13 mouse cellular contexts compared by ENCODE assay signal in the genomic region with DNA sequence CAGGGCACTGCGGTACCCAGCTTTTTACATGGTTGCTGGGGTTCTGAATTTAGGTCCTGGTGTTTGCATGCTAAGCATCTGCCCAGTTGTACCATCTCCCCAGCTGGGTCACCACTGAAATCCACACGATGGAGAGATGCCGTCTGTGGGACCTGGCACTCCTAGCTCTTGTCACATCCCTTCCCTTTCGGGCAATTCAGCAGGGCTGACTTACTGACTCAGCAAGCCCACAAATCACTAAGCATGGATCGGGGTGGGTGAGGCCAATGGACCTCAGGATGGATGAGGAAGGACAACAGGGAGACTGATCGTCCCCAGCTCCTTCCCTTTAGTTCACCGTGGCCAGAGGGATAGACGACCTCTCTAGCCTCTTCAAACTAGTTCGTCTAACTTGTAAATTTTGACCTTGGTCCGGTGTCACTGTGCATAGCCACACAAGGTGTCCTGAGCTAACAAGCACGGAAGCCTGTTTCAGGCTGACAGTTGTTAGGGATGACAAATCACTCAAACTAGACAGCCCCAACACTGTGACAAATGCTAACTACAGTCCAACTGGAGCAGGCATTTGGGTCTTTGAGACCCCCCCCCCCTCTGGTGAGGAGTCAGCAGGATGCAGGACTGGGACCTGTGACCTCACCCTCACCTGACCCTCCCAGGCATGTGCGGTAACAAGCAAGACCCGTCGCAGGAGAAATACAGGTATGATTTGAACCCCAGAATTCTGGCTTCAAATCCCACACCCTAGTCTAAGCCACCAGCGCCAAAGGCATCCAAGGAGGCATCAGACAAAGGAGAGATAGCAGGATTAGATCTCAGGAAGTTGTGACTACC. TPM values are rescaled to one million over a fixed set of nuclear protein-coding genes. Genes with fewer than 3 reads are reported as not detected.
DNase-seq lines count a peak whose midpoint lies in the region; ATAC-seq and TF ChIP-seq lines count a peak whose summit lies in the region.
"Had no signal": no experiment of that assay in that cellular context is flagged by ENCODE, and none has a peak within 500 bp of the region (broad histone marks: within the 10 kb centered on the region; RNA-seq: fewer than 3 reads in every experiment).

No protein-coding gene starts in this region.

- WGBS in embryonic facial prominence, embryonic 14.5 days: 82% methylated on average over 15 of the region's 15 CpGs
- WGBS in embryonic facial prominence, embryonic 10.5 days: 85% methylated on average over 15 of the region's 15 CpGs
- 79% methylated on average over 15 of the region's 15 CpGs for WGBS in stomach, embryonic 16.5 days
- WGBS in stomach, postnatal 0 days: 79% methylated on average over 15 of the region's 15 CpGs

- no peak overlapping the region for H3K4me3 ChIP-seq in embryonic facial prominence, embryonic 14.5 days (ENCODE audit: low read depth, low read length)
- no peak overlapping the region for H3K4me3 ChIP-seq in embryonic facial prominence, embryonic 10.5 days
- H3K4me3 ChIP-seq in layer of hippocampus, adult 2 months: peak overlapping the region; percentile 44
- H3K4me3 ChIP-seq in stomach, embryonic 16.5 days (replicated peaks; ENCODE audit: low read length): no peak overlapping the region
- no peak overlapping the region for H3K4me3 ChIP-seq in stomach, postnatal 0 days (ENCODE audit: low read depth, low read length)
- H3K4me3 ChIP-seq: limb, embryonic 15.5 days; myocyte had no signal

- no peaks in the 10 kb centered on the region for H3K36me3 ChIP-seq in embryonic facial prominence, embryonic 14.5 days (ENCODE audit: control insufficient read depth, insufficient read depth, low read length)
- no peaks in the 10 kb centered on the region for H3K36me3 ChIP-seq in embryonic facial prominence, embryonic 10.5 days (replicated peaks)
- H3K36me3 ChIP-seq in stomach, embryonic 16.5 days (ENCODE audit: control insufficient read depth, insufficient read depth, low read length): no peaks in the 10 kb centered on the region
- H3K36me3 ChIP-seq in stomach, postnatal 0 days (ENCODE audit: control insufficient read depth, insufficient read depth, low read length): no peaks in the 10 kb centered on the region
- H3K36me3 ChIP-seq: forebrain, embryonic 10.5 days; G1E; kidney, embryonic 15.5 days; limb, embryonic 15.5 days had no signal

- H3K27me3 ChIP-seq in embryonic facial prominence, embryonic 14.5 days (replicated peaks; ENCODE audit: control insufficient read depth, insufficient read depth, low read length): no peaks in the 10 kb centered on the region
- no peaks in the 10 kb centered on the region for H3K27me3 ChIP-seq in embryonic facial prominence, embryonic 10.5 days (replicated peaks; ENCODE audit: low read depth, poor library complexity, severe bottlenecking)
- no peaks in the 10 kb centered on the region; the same call in 1 of the 2 replicates for H3K27me3 ChIP-seq in stomach, embryonic 16.5 days (ENCODE audit: control insufficient read depth, insufficient read depth, low read length)
- no peaks in the 10 kb centered on the region for H3K27me3 ChIP-seq in stomach, postnatal 0 days (ENCODE audit: control insufficient read depth, insufficient read depth, low read length)
- H3K27me3 ChIP-seq: kidney, embryonic 15.5 days; limb, embryonic 15.5 days had no signal

- ATAC-seq in embryonic facial prominence, embryonic 14.5 days (ENCODE audit: low read depth): no peak
- ATAC-seq in stomach, embryonic 16.5 days (ENCODE audit: insufficient read depth, low FRiP score): no peak
- no peak for ATAC-seq in stomach, postnatal 0 days (ENCODE audit: low FRiP score, low TSS enrichment)

- no peak overlapping the region for H3K9ac ChIP-seq in embryonic facial prominence, embryonic 14.5 days (ENCODE audit: low read depth, low read length)
- no peak overlapping the region for H3K9ac ChIP-seq in stomach, embryonic 16.5 days (ENCODE audit: low read length)
- no peak overlapping the region for H3K9ac ChIP-seq in stomach, postnatal 0 days (ENCODE audit: low read length)
- H3K9ac ChIP-seq: kidney, embryonic 15.5 days; limb, embryonic 15.5 days had no signal

- TF ChIP-seq EP300 in stomach, postnatal 0 days (optimal IDR thresholded peaks at IDR 0.05): no peak

- no peaks in the 10 kb centered on the region for H3K9me3 ChIP-seq in embryonic facial prominence, embryonic 14.5 days (ENCODE audit: control insufficient read depth, low read length)
- no peaks in the 10 kb centered on the region for H3K9me3 ChIP-seq in embryonic facial prominence, embryonic 10.5 days
- no peaks in the 10 kb centered on the region for H3K9me3 ChIP-seq in stomach, embryonic 16.5 days (replicated peaks; ENCODE audit: control insufficient read depth, low read length)
- no peaks in the 10 kb centered on the region for H3K9me3 ChIP-seq in stomach, postnatal 0 days (ENCODE audit: control insufficient read depth, low read length)
- H3K9me3 ChIP-seq: forebrain, embryonic 10.5 days; G1E; kidney, embryonic 15.5 days; limb, embryonic 15.5 days had no signal

- no peak overlapping the region for H3K27ac ChIP-seq in embryonic facial prominence, embryonic 14.5 days (replicated peaks; ENCODE audit: low read depth, low read length)
- no peak overlapping the region for H3K27ac ChIP-seq in embryonic facial prominence, embryonic 10.5 days (replicated peaks)
- H3K27ac ChIP-seq in layer of hippocampus, adult 2 months: peak overlapping the region; percentile 80
- no peak overlapping the region for H3K27ac ChIP-seq in stomach, embryonic 16.5 days (ENCODE audit: low read length)
- H3K27ac ChIP-seq in stomach, postnatal 0 days (replicated peaks): no peak overlapping the region
- H3K27ac ChIP-seq: limb, embryonic 15.5 days had no signal

- H3K4me2 ChIP-seq in embryonic facial prominence, embryonic 14.5 days (ENCODE audit: low read depth, low read length): 0 out of 2 replicates have a peak overlapping the region, but pooled peaks have one; percentile 46
- H3K4me2 ChIP-seq in stomach, embryonic 16.5 days (ENCODE audit: low read depth, low read length): peak overlapping the region; percentile 48; the same call in 1 of the 2 replicates
- H3K4me2 ChIP-seq in stomach, postnatal 0 days (replicated peaks; ENCODE audit: low read depth): no peak overlapping the region
- H3K4me2 ChIP-seq: limb, embryonic 15.5 days had no signal

- no peak for DNase-seq in embryonic facial prominence, embryonic 14.5 days (ENCODE audit: low spot score)
- DNase-seq in embryonic facial prominence, embryonic 10.5 days (ENCODE audit: low spot score): no peak
- DNase-seq in layer of hippocampus, adult 2 months (ENCODE audit: low spot score in 2 of 2): no peak
- DNase-seq in layer of hippocampus, postnatal 25 days (ENCODE audit: extremely low spot score in 1 of 2, low spot score in 1 of 2): no peak
- no peak for DNase-seq in stomach, postnatal 0 days (ENCODE audit: low spot score)
- no peak for DNase-seq in ovary, postnatal 10 days (ENCODE audit: low spot score)
- no peak for DNase-seq in retina, postnatal 1 day

- H3K4me1 ChIP-seq in embryonic facial prominence, embryonic 14.5 days (ENCODE audit: control insufficient read depth, insufficient read depth, low read length): peaks cover 4% of the 10 kb centered on the region; the same call in 1 of the 2 replicates
- H3K4me1 ChIP-seq in embryonic facial prominence, embryonic 10.5 days: peaks cover 35% of the 10 kb centered on the region
- peaks cover 9% of the 10 kb centered on the region; the same call in 1 of the 2 replicates for H3K4me1 ChIP-seq in stomach, embryonic 16.5 days (ENCODE audit: control insufficient read depth, insufficient read depth, low read length)
- H3K4me1 ChIP-seq in stomach, postnatal 0 days (replicated peaks; ENCODE audit: control insufficient read depth, insufficient read depth): no peaks in the 10 kb centered on the region

- TF ChIP-seq CTCF in layer of hippocampus, adult 2 months (conservative IDR thresholded peaks at IDR 0.05): no peak
- no peak for TF ChIP-seq CTCF in stomach, postnatal 0 days (IDR thresholded peaks at IDR 0.05; ENCODE audit: low read depth)

RNA-seq across cellular contexts. Expression of a gene that starts 0.9 kb away (rescaled TPM):
- polyA plus RNA-seq in embryonic facial prominence, embryonic 14.5 days (2014; fragmentation: Nextera tagmentation; extraction: Ambion mirVana): 0.45 and 3.8 TPM in 2 replicates
- 0.58 and 0.95 TPM in 2 replicates for polyA plus RNA-seq in embryonic facial prominence, embryonic 10.5 days (2016; fragmentation: Nextera tagmentation; extraction: Ambion mirVana)
- total RNA-seq in layer of hippocampus, adult 2 months (2021): 10 to 100 TPM; 10.8 to 11.3 TPM
- total RNA-seq in layer of hippocampus, postnatal 25 days (2021): 10 to 100 TPM in 1 of 2 experiments, 1 to 10 TPM in 1; 6.6 to 11.5 TPM
- 2.0 and 7.3 TPM in 2 replicates for polyA plus RNA-seq in stomach, embryonic 16.5 days (2015; fragmentation: Nextera tagmentation; extraction: Ambion mirVana)
- polyA plus RNA-seq in stomach, postnatal 0 days (2015; fragmentation: Nextera tagmentation; extraction: Ambion mirVana): 9.3 and 10.4 TPM in 2 replicates
- total RNA-seq: G1E had no signal
- polyA plus RNA-seq: forebrain, embryonic 10.5 days; G1E; myocyte had no signal

RNA-seq across cellular contexts. Expression of a gene that starts 1.0 kb away (rescaled TPM):
- polyA plus RNA-seq in embryonic facial prominence, embryonic 14.5 days (2014; fragmentation: Nextera tagmentation; extraction: Ambion mirVana): 34.1 and 35.4 TPM in 2 replicates
- polyA plus RNA-seq in embryonic facial prominence, embryonic 10.5 days (2016; fragmentation: Nextera tagmentation; extraction: Ambion mirVana): 21.1 and 23.5 TPM in 2 replicates
- 100 to 1,000 TPM; 190 to 207 TPM for total RNA-seq in layer of hippocampus, adult 2 months (2021)
- total RNA-seq in layer of hippocampus, postnatal 25 days (2021): 100 to 1,000 TPM; 174 to 257 TPM
- 380 and 455 TPM in 2 replicates for polyA plus RNA-seq in stomach, embryonic 16.5 days (2015; fragmentation: Nextera tagmentation; extraction: Ambion mirVana)
- polyA plus RNA-seq in stomach, postnatal 0 days (2015; fragmentation: Nextera tagmentation; extraction: Ambion mirVana): 83.4 and 105 TPM in 2 replicates
- polyA plus RNA-seq: myocyte had no signal

RNA-seq across cellular contexts. Expression of a gene that starts 27.3 kb away (rescaled TPM):
- polyA plus RNA-seq in embryonic facial prominence, embryonic 14.5 days (2014; fragmentation: Nextera tagmentation; extraction: Ambion mirVana): 70.9 and 73.5 TPM in 2 replicates
- 62.8 and 67.6 TPM in 2 replicates for polyA plus RNA-seq in embryonic facial prominence, embryonic 10.5 days (2016; fragmentation: Nextera tagmentation; extraction: Ambion mirVana)
- 10 to 100 TPM; 18.5 to 21.0 TPM for total RNA-seq in layer of hippocampus, adult 2 months (2021)
- total RNA-seq in layer of hippocampus, postnatal 25 days (2021): 10 to 100 TPM; 20.5 to 22.4 TPM
- 52.1 and 59.8 TPM in 2 replicates for polyA plus RNA-seq in stomach, embryonic 16.5 days (2015; fragmentation: Nextera tagmentation; extraction: Ambion mirVana)
- 29.4 and 33.7 TPM in 2 replicates for polyA plus RNA-seq in stomach, postnatal 0 days (2015; fragmentation: Nextera tagmentation; extraction: Ambion mirVana)
